Mouse (Mus musculus) testis, adult 2 months (tissue): ENCODE measurements at regions not wholly inside any gene's neighbourhood (a gene's known extent, or its start where the extent isn't known, plus 50 kb on each side); places are given as distances from the start of the nearest gene placed in this dataset.

Source experiments
- CTCF ChIP-seq: fragments of 200-500 bp; IDR thresholded peaks from 2 replicates; pipeline ENCODE4 v1.5.1; 2012; ENCODE audit warnings: low read depth, mild to moderate bottlenecking, inconsistent platforms, low read length, moderate library complexity; ENCODE audit not compliant: control insufficient read depth, insufficient read depth, insufficient replicate concordance
- POLR2A ChIP-seq: fragments of 200-500 bp; IDR thresholded peaks from 2 replicates; pipeline ENCODE4 v1.6.1; 2012; ENCODE audit warnings: low read depth, mild to moderate bottlenecking, inconsistent platforms, low read length, moderate library complexity; ENCODE audit not compliant: control insufficient read depth

DNA sequence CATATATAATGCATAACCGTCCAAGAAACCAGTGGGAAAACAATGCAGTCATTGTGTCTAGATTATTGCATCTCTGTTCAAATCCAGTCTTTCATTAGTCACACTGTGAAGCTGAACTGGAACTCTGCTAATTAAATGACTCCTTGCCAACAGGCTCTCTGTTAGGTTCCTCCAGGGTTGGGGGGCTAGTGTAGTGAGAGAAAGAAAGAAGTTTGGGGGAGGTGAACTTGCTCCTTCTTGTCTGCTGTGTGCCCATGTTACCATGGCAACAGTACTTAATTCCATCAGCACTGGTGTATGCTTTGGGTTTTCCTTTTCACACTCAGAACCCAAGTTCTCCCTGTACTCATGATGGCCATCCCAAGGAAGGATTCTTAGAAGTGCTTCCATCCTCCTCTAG is 292.6 kb upstream of the 4933412E24Rik start:
- TF ChIP-seq CTCF, result no peak
- TF ChIP-seq POLR2A, result no peak
